Mouse (Mus musculus) CD8-positive naive resting alpha-beta T cell, adult 2 months (primary cell): ENCODE results near the gene Mgat3.
A peak's percentile ranks its signal among the peaks of the same experiment; 100 is the strongest.

Experiments used
- DNase-seq, 2 experiments: peaks; one replicate each; pipeline ENCODE4 v3.0.0; 2022; ENCODE audit warnings: low read depth in 2 of 2, low spot score in 2 of 2

The Mgat3 gene

GRCm38 (mm10) chr15:80148565-80148964 lies 25.0 kb upstream of the Mgat3 start:
- DNase-seq: no peak

- DNase-seq: peak; percentile 22 to 42
Observed at GRCm38 (mm10) chr15:80149517-80149916, 24.0 kb upstream of the Mgat3 start.

GRCm38 (mm10) chr15:80152663-80153062 lies 20.9 kb upstream of the Mgat3 start:
- DNase-seq: no peak

GRCm38 (mm10) chr15:80153757-80154156 lies 19.8 kb upstream of the Mgat3 start:
- no peak for DNase-seq

- no peak for DNase-seq
Observed at GRCm38 (mm10) chr15:80155707-80156106, 17.8 kb upstream of the Mgat3 start.

GRCm38 (mm10) chr15:80157197-80157943 lies 16.2 kb upstream of the Mgat3 start:
- DNase-seq: no peak

- DNase-seq: no peak
Observed at GRCm38 (mm10) chr15:80158001-80158706, 15.4 kb upstream of the Mgat3 start.

GRCm38 (mm10) chr15:80158707-80159090 lies 14.8 kb upstream of the Mgat3 start:
- no peak for DNase-seq

GRCm38 (mm10) chr15:80159286-80159901 lies 14.1 kb upstream of the Mgat3 start:
- no peak for DNase-seq

GRCm38 (mm10) chr15:80160223-80160622 lies 13.3 kb upstream of the Mgat3 start:
- DNase-seq: no peak

GRCm38 (mm10) chr15:80160726-80161125 lies 12.8 kb upstream of the Mgat3 start:
- no peak for DNase-seq

- DNase-seq: no peak
Observed at GRCm38 (mm10) chr15:80161199-80161598, 12.3 kb upstream of the Mgat3 start.

GRCm38 (mm10) chr15:80162401-80162964 lies 11.0 kb upstream of the Mgat3 start:
- no peak for DNase-seq

GRCm38 (mm10) chr15:80163274-80163673 lies 10.2 kb upstream of the Mgat3 start:
- DNase-seq: no peak

GRCm38 (mm10) chr15:80163716-80164115 lies 9.8 kb upstream of the Mgat3 start:
- no peak for DNase-seq

- no peak for DNase-seq
Observed at GRCm38 (mm10) chr15:80165396-80165795, 8.1 kb upstream of the Mgat3 start.

- DNase-seq: no peak
Observed at GRCm38 (mm10) chr15:80169484-80169883, 4.0 kb upstream of the Mgat3 start.

- DNase-seq: no peak
Observed at GRCm38 (mm10) chr15:80170357-80170756, 3.2 kb upstream of the Mgat3 start.

- DNase-seq: no peak
Observed at GRCm38 (mm10) chr15:80171286-80171685, 2.2 kb upstream of the Mgat3 start.

- DNase-seq: no peak
Observed at GRCm38 (mm10) chr15:80171791-80172190, 1.7 kb upstream of the Mgat3 start.

- no peak for DNase-seq
Observed at GRCm38 (mm10) chr15:80173781-80174597, 468 bp downstream of the Mgat3 start.
